Mouse (Mus musculus) forebrain, postnatal 0 days (tissue): ENCODE measurements at regions not wholly inside any gene's neighbourhood (a gene's known extent, or its start where the extent isn't known, plus 50 kb on each side); places are given as distances from the start of the nearest gene placed in this dataset.
A peak's percentile ranks its signal among the peaks of the same experiment; 100 is the strongest.

ENCODE experiments used
- ATAC-seq: fragments of 200-750 bp; cut with Nextera tagmentation; 2 replicates; pipeline ENCODE4 v1.8.0; 2017; ENCODE audit warnings: mild to moderate bottlenecking, moderate library complexity
- DNase-seq: peaks from one replicate; pipeline ENCODE4 v3.0.0-alpha.2; 2015
- H3K27ac ChIP-seq: fragments of 300-500 bp; sonication (generic); 2 replicates; pipeline ENCODE4 v1.5.1; 2014; ENCODE audit warnings: low read depth, mild to moderate bottlenecking, antibody characterized with exemption, low read length, moderate library complexity, mixed read lengths
- H3K27me3 ChIP-seq: fragments of 300-500 bp; sonication (generic); 2 replicates; pipeline ENCODE4 v1.6.1; 2014; ENCODE audit warnings: mild to moderate bottlenecking, low read length, mixed read lengths; ENCODE audit not compliant: insufficient read depth
- H3K36me3 ChIP-seq: fragments of 300-500 bp; sonication (generic); 2 replicates; pipeline ENCODE4 v1.6.1; 2014; ENCODE audit warnings: mild to moderate bottlenecking, moderate library complexity; ENCODE audit not compliant: insufficient read depth
- H3K4me1 ChIP-seq: fragments of 300-500 bp; sonication (generic); 2 replicates; pipeline ENCODE4 v1.6.1; 2014; ENCODE audit warnings: antibody characterized with exemption; ENCODE audit not compliant: insufficient read depth
- H3K4me2 ChIP-seq: fragments of 300-500 bp; sonication (generic); 2 replicates; pipeline ENCODE4 v1.6.1; 2014; ENCODE audit warnings: low read depth, mild to moderate bottlenecking, moderate library complexity
- H3K4me3 ChIP-seq: fragments of 300-500 bp; sonication (generic); 2 replicates; pipeline ENCODE4 v1.5.1; 2014; ENCODE audit warnings: low read depth, low read length, mixed read lengths
- H3K9ac ChIP-seq: fragments of 300-500 bp; sonication (generic); 2 replicates; pipeline ENCODE4 v1.6.1; 2014; ENCODE audit warnings: mild to moderate bottlenecking
- H3K9me3 ChIP-seq: fragments of 300-500 bp; sonication (generic); 2 replicates; pipeline ENCODE4 v1.6.1; 2016; ENCODE audit warnings: low read length
- CTCF ChIP-seq: sonication (generic); IDR thresholded peaks from 2 replicates; pipeline ENCODE4 v1.5.1; 2016; ENCODE audit warnings: antibody characterized with exemption, control low read depth, low read depth
- WGBS: fragments of 180-500 bp; shearing (Covaris S2); extraction: QIAGEN DNeasy Blood & Tissue Kit; methylation state at CpG from one replicate; pipeline ENCODE4 v1.1.7; 2014; 5-methylcytosine and 5-hydroxymethylcytosine counted together

DNA sequence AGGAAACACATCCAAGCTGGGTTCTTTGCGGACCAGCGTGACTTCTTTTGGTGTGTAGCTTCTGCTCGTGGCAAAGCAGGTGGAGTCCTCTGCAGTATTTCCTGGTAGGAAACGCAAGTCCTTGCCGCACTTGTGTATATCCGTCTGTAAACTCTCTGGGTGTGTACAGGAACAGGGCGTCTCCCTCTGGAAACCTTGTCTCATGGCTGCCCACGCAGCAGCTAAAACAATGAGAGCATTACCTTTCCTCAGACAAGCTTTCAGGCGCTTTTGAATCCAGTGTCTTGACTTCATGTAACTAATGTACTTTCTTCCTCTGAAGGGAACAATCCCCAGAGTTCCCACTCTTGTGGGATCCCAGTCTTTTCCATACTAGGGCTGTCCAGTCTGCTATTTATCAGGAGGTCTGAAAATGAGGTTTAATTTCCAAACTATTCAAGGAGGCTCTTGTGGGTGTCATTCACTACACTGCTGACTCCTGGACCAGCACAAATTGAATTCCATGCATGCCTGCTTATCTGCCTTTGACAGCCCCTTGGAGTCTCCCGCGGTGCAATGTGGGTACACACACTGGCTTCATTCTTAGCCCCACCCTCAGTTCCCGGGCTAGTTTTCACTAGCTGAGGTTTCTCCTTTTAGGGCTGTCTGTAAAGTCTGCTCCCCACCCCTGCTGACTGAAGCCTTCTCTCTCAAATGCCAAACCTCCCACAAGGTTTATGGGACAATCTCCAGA, 161.6 kb upstream of the Anxa10 start:
- ATAC-seq, result peak; percentile 29
- WGBS, result 44% methylated on average over 12 of the region's 12 CpGs

DNA sequence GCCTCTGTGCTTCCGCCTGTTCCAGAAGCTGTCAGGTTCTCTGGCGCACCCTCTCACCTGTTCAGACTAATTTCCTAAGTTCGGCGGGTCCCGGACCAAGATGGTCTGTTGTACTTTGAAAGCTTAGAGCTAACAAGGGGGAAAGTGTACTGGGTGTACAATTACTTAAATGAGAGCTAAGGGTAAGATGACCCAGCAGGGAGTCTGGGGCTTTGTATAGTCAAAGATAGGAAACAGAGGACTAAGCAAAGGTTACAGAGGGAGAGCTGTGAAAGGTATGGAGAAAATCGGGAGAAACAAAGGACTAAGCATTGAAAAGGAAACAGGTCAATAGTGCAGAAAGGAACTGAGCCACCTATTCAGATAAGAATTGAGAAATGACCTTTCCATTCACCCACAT, 127.6 kb upstream of the Anxa10 start:
- WGBS, result 61% methylated on average over 5 of the region's 6 CpGs
- TF ChIP-seq CTCF, result no peak

More for the DNA sequence above, 161.6 kb upstream of the Anxa10 start:
- Histone ChIP-seq H3K27me3 (no peaks in the 10 kb centered on the region), H3K9me3 (no peaks in the 10 kb centered on the region), H3K4me3 (no peak overlapping the region), H3K4me2 (no peak overlapping the region), H3K36me3 (no peaks in the 10 kb centered on the region), H3K9ac (no peak overlapping the region), H3K4me1 (no peaks in the 10 kb centered on the region), H3K27ac (no peak overlapping the region)
- no peak for DNase-seq
- TF ChIP-seq CTCF, result no peak

More for the DNA sequence above, 127.6 kb upstream of the Anxa10 start:
- Histone ChIP-seq H3K27me3 (no peaks in the 10 kb centered on the region), H3K9ac (no peak overlapping the region), H3K9me3 (no peaks in the 10 kb centered on the region), H3K27ac (no peak overlapping the region), H3K4me2 (no peak overlapping the region), H3K4me3 (no peak overlapping the region), H3K36me3 (no peaks in the 10 kb centered on the region), H3K4me1 (no peaks in the 10 kb centered on the region)
- ATAC-seq (no peak), DNase-seq (no peak)
